24 mouse cellular contexts compared by ENCODE assay signal in genomic region chr16:17813173-17813572, GRCm38 (mm10). TPM values are rescaled to one million over a fixed set of nuclear protein-coding genes. Genes with fewer than 3 reads are reported as not detected.
DNase-seq lines count a peak whose midpoint lies in the region; ATAC-seq and TF ChIP-seq lines count a peak whose summit lies in the region.
"Had no signal": no experiment of that assay in that cellular context is flagged by ENCODE, and none has a peak within 500 bp of the region (broad histone marks: within the 10 kb centered on the region; RNA-seq: fewer than 3 reads in every experiment).

No protein-coding gene starts in this region.

- TF ChIP-seq POLR2A in cerebellum, adult 2 months (IDR thresholded peaks at IDR 0.05; ENCODE audit: borderline replicate concordance, insufficient read depth, low read length): no peak

- no peak overlapping the region for H3K4me3 ChIP-seq in embryonic facial prominence, embryonic 13.5 days
- no peak overlapping the region for H3K4me3 ChIP-seq in embryonic facial prominence, embryonic 10.5 days
- H3K4me3 ChIP-seq in heart, embryonic 16.5 days (ENCODE audit: low read length): no peak overlapping the region
- H3K4me3 ChIP-seq in embryonic facial prominence, embryonic 14.5 days (ENCODE audit: low read depth, low read length): no peak overlapping the region
- no peak overlapping the region for H3K4me3 ChIP-seq in cerebellum, adult 2 months (replicated peaks; ENCODE audit: insufficient read depth, low read depth, low read length)
- H3K4me3 ChIP-seq: forebrain, embryonic 12.5 days; intestine, embryonic 15.5 days had no signal

- no peaks in the 10 kb centered on the region for H3K9me3 ChIP-seq in embryonic facial prominence, embryonic 13.5 days
- no peaks in the 10 kb centered on the region for H3K9me3 ChIP-seq in embryonic facial prominence, embryonic 10.5 days
- no peaks in the 10 kb centered on the region for H3K9me3 ChIP-seq in heart, embryonic 16.5 days (replicated peaks; ENCODE audit: control insufficient read depth, low read length)
- H3K9me3 ChIP-seq in embryonic facial prominence, embryonic 14.5 days (ENCODE audit: control insufficient read depth, low read length): no peaks in the 10 kb centered on the region
- H3K9me3 ChIP-seq: forebrain, embryonic 12.5 days; intestine, embryonic 15.5 days had no signal

- no peaks in the 10 kb centered on the region for H3K27me3 ChIP-seq in embryonic facial prominence, embryonic 13.5 days
- H3K27me3 ChIP-seq in embryonic facial prominence, embryonic 10.5 days (replicated peaks; ENCODE audit: low read depth, poor library complexity, severe bottlenecking): peaks cover 86% of the 10 kb centered on the region
- H3K27me3 ChIP-seq in heart, embryonic 16.5 days (ENCODE audit: control insufficient read depth, insufficient read depth, low read length): peaks cover 11% of the 10 kb centered on the region
- H3K27me3 ChIP-seq in embryonic facial prominence, embryonic 14.5 days (replicated peaks; ENCODE audit: control insufficient read depth, insufficient read depth, low read length): no peaks in the 10 kb centered on the region
- no peaks in the 10 kb centered on the region for H3K27me3 ChIP-seq in cerebellum, adult 2 months (ENCODE audit: control insufficient read depth, insufficient read depth, low read length)

- DNase-seq in embryonic facial prominence, embryonic 10.5 days (ENCODE audit: low spot score): no peak
- no peak for DNase-seq in heart, postnatal 4 days
- DNase-seq in embryonic facial prominence, embryonic 14.5 days (ENCODE audit: low spot score): peak; percentile 13
- no peak for DNase-seq in spleen, postnatal 4 days (ENCODE audit: low spot score in 2 of 2)
- no peak for DNase-seq in cerebellum, adult 2 months
- DNase-seq: adrenal gland, postnatal 14 days; B cell, adult 2 months; cerebellum, adult 9-11 months; cerebellum, postnatal 36 days; gastrocnemius, postnatal 25 days; heart, postnatal 36 days; kidney, adult 18-20 months had no signal

- H3K27ac ChIP-seq in embryonic facial prominence, embryonic 13.5 days: peak overlapping the region; percentile 33; the same call in 1 of the 2 replicates
- no peak overlapping the region for H3K27ac ChIP-seq in embryonic facial prominence, embryonic 10.5 days (replicated peaks)
- no peak overlapping the region for H3K27ac ChIP-seq in heart, embryonic 16.5 days (ENCODE audit: low read length)
- no peak overlapping the region for H3K27ac ChIP-seq in embryonic facial prominence, embryonic 14.5 days (replicated peaks; ENCODE audit: low read depth, low read length)
- H3K27ac ChIP-seq in cerebellum, adult 2 months (ENCODE audit: insufficient read depth, low read length): no peak overlapping the region
- H3K27ac ChIP-seq: forebrain, embryonic 12.5 days; hindbrain, embryonic 14.5 days; intestine, embryonic 15.5 days had no signal

- no peak for TF ChIP-seq CTCF in cerebellum, adult 2 months (IDR thresholded peaks at IDR 0.05; ENCODE audit: borderline replicate concordance, insufficient read depth, low read depth, low read length)

- peaks cover 9% of the 10 kb centered on the region for H3K36me3 ChIP-seq in embryonic facial prominence, embryonic 13.5 days
- 0 out of 2 replicates have a peak, but pooled peaks cover under 1% of the 10 kb centered on the region for H3K36me3 ChIP-seq in embryonic facial prominence, embryonic 10.5 days (replicated peaks)
- no peaks in the 10 kb centered on the region for H3K36me3 ChIP-seq in heart, embryonic 16.5 days (ENCODE audit: control insufficient read depth, insufficient read depth)
- 0 out of 2 replicates have a peak, but pooled peaks cover 5% of the 10 kb centered on the region for H3K36me3 ChIP-seq in embryonic facial prominence, embryonic 14.5 days (ENCODE audit: control insufficient read depth, insufficient read depth, low read length)
- H3K36me3 ChIP-seq: forebrain, embryonic 12.5 days; G1E; intestine, embryonic 15.5 days had no signal

- 45% methylated on average over 4 of the region's 4 CpGs for WGBS in embryonic facial prominence, embryonic 13.5 days
- WGBS in embryonic facial prominence, embryonic 10.5 days: 52% methylated on average over 4 of the region's 4 CpGs
- WGBS in heart, embryonic 16.5 days: 37% methylated on average over 4 of the region's 4 CpGs
- WGBS in embryonic facial prominence, embryonic 14.5 days: 33% methylated on average over 4 of the region's 4 CpGs
- 79% methylated on average over 4 of the region's 4 CpGs for WGBS in cerebellum, adult 2 months

- peaks cover 68% of the 10 kb centered on the region for H3K4me1 ChIP-seq in embryonic facial prominence, embryonic 13.5 days
- H3K4me1 ChIP-seq in embryonic facial prominence, embryonic 10.5 days: peaks cover 43% of the 10 kb centered on the region
- H3K4me1 ChIP-seq in heart, embryonic 16.5 days (ENCODE audit: control insufficient read depth, insufficient read depth, low read length): peaks cover 10% of the 10 kb centered on the region
- peaks cover 34% of the 10 kb centered on the region for H3K4me1 ChIP-seq in embryonic facial prominence, embryonic 14.5 days (ENCODE audit: control insufficient read depth, insufficient read depth, low read length)
- peaks cover 6% of the 10 kb centered on the region; the same call in 1 of the 2 replicates for H3K4me1 ChIP-seq in cerebellum, adult 2 months (ENCODE audit: control insufficient read depth, insufficient read depth, low read length)

- no peak overlapping the region for H3K4me2 ChIP-seq in embryonic facial prominence, embryonic 13.5 days
- no peak overlapping the region for H3K4me2 ChIP-seq in heart, embryonic 16.5 days (ENCODE audit: low read depth, low read length)
- no peak overlapping the region for H3K4me2 ChIP-seq in embryonic facial prominence, embryonic 14.5 days (ENCODE audit: low read depth, low read length)
- H3K4me2 ChIP-seq: forebrain, embryonic 12.5 days; hindbrain, embryonic 14.5 days; intestine, embryonic 15.5 days had no signal

- H3K9ac ChIP-seq in embryonic facial prominence, embryonic 13.5 days: 0 out of 2 replicates have a peak overlapping the region, but pooled peaks have one; percentile 21
- H3K9ac ChIP-seq in heart, embryonic 16.5 days (ENCODE audit: low read length): 0 out of 2 replicates have a peak overlapping the region, but pooled peaks have one; percentile 17
- H3K9ac ChIP-seq in embryonic facial prominence, embryonic 14.5 days (ENCODE audit: low read depth, low read length): no peak overlapping the region
- H3K9ac ChIP-seq: forebrain, embryonic 12.5 days; hindbrain, embryonic 14.5 days; intestine, embryonic 15.5 days had no signal

- ATAC-seq in embryonic facial prominence, embryonic 13.5 days (ENCODE audit: insufficient number of reproducible peaks, insufficient read depth, low FRiP score, low TSS enrichment, low read depth): no peak
- ATAC-seq in heart, embryonic 16.5 days (replicated peaks; ENCODE audit: extremely low read depth, insufficient read depth, low FRiP score): no peak
- no peak for ATAC-seq in embryonic facial prominence, embryonic 14.5 days (ENCODE audit: low read depth)
- ATAC-seq: activated CD4-positive, CD25-positive, alpha-beta regulatory T cell, adult 4 months; CD4-positive, CD25-positive, alpha-beta regulatory T cell, adult 4 months; forebrain, embryonic 16.5 days; intestine, embryonic 15.5 days had no signal

RNA-seq across cellular contexts. Expression of gene Scarf2, which starts 16.1 kb away (rescaled TPM):
- polyA plus RNA-seq in embryonic facial prominence, embryonic 13.5 days (2015; fragmentation: Nextera tagmentation; extraction: Ambion mirVana): 30.9 and 39.0 TPM in 2 replicates
- polyA plus RNA-seq in embryonic facial prominence, embryonic 10.5 days (2016; fragmentation: Nextera tagmentation; extraction: Ambion mirVana): 9.3 and 10.5 TPM in 2 replicates
- polyA plus RNA-seq in heart, embryonic 16.5 days (2015; fragmentation: Nextera tagmentation; extraction: Ambion mirVana): 4.3 and 5.5 TPM in 2 replicates
- 10 to 100 TPM; 16.6 to 17.7 TPM for total RNA-seq in heart, postnatal 4 days (2021)
- 34.5 and 35.8 TPM in 2 replicates for polyA plus RNA-seq in embryonic facial prominence, embryonic 14.5 days (2014; fragmentation: Nextera tagmentation; extraction: Ambion mirVana)
- polyA plus RNA-seq in cerebellum, adult 2 months (2012; rRNA removed): 2.1 and 2.5 TPM in 2 replicates
- total RNA-seq: G1E had no signal
- polyA plus RNA-seq: activated CD4-positive, CD25-positive, alpha-beta regulatory T cell, adult 4 months; CD4-positive, CD25-positive, alpha-beta regulatory T cell, adult 4 months; G1E had no signal

RNA-seq across cellular contexts. Expression of gene B830017H08Rik, which starts 19.7 kb away (rescaled TPM):
- polyA plus RNA-seq in embryonic facial prominence, embryonic 13.5 days (2015; fragmentation: Nextera tagmentation; extraction: Ambion mirVana): 0.36 and 0.45 TPM in 2 replicates
- not detected in 2 replicates for polyA plus RNA-seq in embryonic facial prominence, embryonic 10.5 days (2016; fragmentation: Nextera tagmentation; extraction: Ambion mirVana)
- not detected in 2 replicates for polyA plus RNA-seq in heart, embryonic 16.5 days (2015; fragmentation: Nextera tagmentation; extraction: Ambion mirVana)
- not detected for total RNA-seq in heart, postnatal 4 days (2021)
- polyA plus RNA-seq in embryonic facial prominence, embryonic 14.5 days (2014; fragmentation: Nextera tagmentation; extraction: Ambion mirVana): 0.26 and 0.46 TPM in 2 replicates
- 4.3 and 4.7 TPM in 2 replicates for polyA plus RNA-seq in cerebellum, adult 2 months (2012; rRNA removed)
- total RNA-seq: adrenal gland, adult 18-20 months; adrenal gland, postnatal 14 days; gastrocnemius, postnatal 25 days; granulocyte monocyte progenitor cell, adult 5-6 weeks; heart, postnatal 36 days had no signal
- polyA plus RNA-seq: activated CD4-positive, CD25-positive, alpha-beta regulatory T cell, adult 4 months; CD4-positive, CD25-positive, alpha-beta regulatory T cell, adult 4 months; forebrain, embryonic 12.5 days; heart, postnatal 0 days; intestine, embryonic 15.5 days had no signal

RNA-seq across cellular contexts. Expression of gene Car15, which starts 25.0 kb away (rescaled TPM):
- 2.2 and 3.0 TPM in 2 replicates for polyA plus RNA-seq in embryonic facial prominence, embryonic 13.5 days (2015; fragmentation: Nextera tagmentation; extraction: Ambion mirVana)
- polyA plus RNA-seq in embryonic facial prominence, embryonic 10.5 days (2016; fragmentation: Nextera tagmentation; extraction: Ambion mirVana): 2.5 and 4.1 TPM in 2 replicates
- polyA plus RNA-seq in heart, embryonic 16.5 days (2015; fragmentation: Nextera tagmentation; extraction: Ambion mirVana): 2.0 and 2.6 TPM in 2 replicates
- total RNA-seq in heart, postnatal 4 days (2021): 1 to 10 TPM; 1.4 to 1.6 TPM
- polyA plus RNA-seq in embryonic facial prominence, embryonic 14.5 days (2014; fragmentation: Nextera tagmentation; extraction: Ambion mirVana): 2.4 and 3.0 TPM in 2 replicates
- 48.4 and 58.9 TPM in 2 replicates for polyA plus RNA-seq in cerebellum, adult 2 months (2012; rRNA removed)

RNA-seq across cellular contexts. Expression of gene Klhl22, which starts 53.8 kb away (rescaled TPM):
- 88.8 and 97.7 TPM in 2 replicates for polyA plus RNA-seq in embryonic facial prominence, embryonic 13.5 days (2015; fragmentation: Nextera tagmentation; extraction: Ambion mirVana)
- 64.9 and 72.8 TPM in 2 replicates for polyA plus RNA-seq in embryonic facial prominence, embryonic 10.5 days (2016; fragmentation: Nextera tagmentation; extraction: Ambion mirVana)
- polyA plus RNA-seq in heart, embryonic 16.5 days (2015; fragmentation: Nextera tagmentation; extraction: Ambion mirVana): 36.4 and 39.6 TPM in 2 replicates
- total RNA-seq in heart, postnatal 4 days (2021): 10 to 100 TPM; 24.6 to 25.1 TPM
- polyA plus RNA-seq in embryonic facial prominence, embryonic 14.5 days (2014; fragmentation: Nextera tagmentation; extraction: Ambion mirVana): 77.1 and 90.9 TPM in 2 replicates
- polyA plus RNA-seq in cerebellum, adult 2 months (2012; rRNA removed): 101 and 106 TPM in 2 replicates
- polyA plus RNA-seq: G1E had no signal
